Mouse (Mus musculus): ENCODE results near the gene Vmn2r82. TPM values are rescaled to one million over a fixed set of nuclear protein-coding genes. Genes with fewer than 3 reads are reported as not detected.
"Not testable (repeated sequence)": the region's sequence is repeated elsewhere in the genome, so short reads cannot be mapped to it uniquely, and the experiment has no call there.

The Vmn2r82 gene
- total RNA-seq (2021), result not detected
- long read RNA-seq, experiment 1, result 0 reads
- long read RNA-seq, experiment 2, result 0 reads

DNA sequence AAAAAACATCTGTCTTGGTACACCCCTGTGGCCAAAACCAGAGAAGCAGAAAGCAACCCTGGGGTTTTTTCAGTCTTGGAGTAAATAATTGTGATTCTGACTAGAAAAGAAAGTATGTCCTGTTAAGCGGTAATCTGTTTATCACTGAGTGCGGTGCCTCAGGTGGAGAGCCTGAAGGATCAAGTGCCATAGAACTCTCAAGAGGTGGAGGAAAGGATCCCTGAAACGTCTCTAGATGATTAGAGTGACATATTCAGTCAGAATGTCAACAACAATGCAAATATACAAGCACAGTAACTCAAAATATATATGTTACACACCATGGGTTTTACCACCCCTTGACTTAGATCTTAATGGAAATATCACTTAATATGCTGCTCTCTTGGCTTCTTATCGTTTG is at the start of gene Vmn2r82:
TSS of gene Vmn2r82 (plus strand) at position 301 of the 400 bp plus-strand sequence.
- not testable (repeated sequence) for DNase-seq (ENCODE audit: low spot score in 2 of 2)

DNA sequence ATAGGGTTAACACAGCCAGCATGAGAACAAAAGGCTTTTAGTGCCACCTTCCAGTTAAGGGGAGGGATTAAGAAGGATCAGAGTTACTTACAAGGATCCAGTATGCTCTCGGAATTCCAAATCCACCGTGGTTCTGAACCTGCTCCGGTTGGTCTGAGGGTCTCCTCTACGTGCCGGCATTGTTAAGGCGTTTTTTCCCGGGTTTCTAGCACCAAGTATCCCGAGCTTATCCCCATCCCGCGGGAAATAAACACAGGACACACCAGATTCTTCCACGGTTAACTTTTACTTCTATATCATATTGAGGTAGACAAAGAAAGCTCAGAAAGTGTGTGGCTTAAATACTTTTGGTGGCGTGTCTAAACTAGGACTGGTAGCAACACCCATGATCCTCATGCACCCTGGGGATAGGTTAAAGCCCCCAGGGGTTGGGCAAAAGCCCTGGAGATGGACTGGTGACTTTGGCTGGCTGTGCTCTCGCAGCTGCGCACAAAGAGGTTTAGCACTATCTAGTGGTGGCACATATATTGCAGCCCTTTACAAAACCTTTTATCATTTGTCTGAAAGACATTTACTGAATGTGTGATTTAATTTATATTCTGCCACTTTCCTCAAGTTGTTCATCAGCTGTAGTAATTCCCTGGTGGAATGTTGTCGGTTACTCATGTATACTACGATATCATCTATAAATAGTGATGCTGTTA is 34.1 kb upstream of the Vmn2r82 start:
- not testable (repeated sequence) for DNase-seq (ENCODE audit: low spot score in 2 of 2)

DNA sequence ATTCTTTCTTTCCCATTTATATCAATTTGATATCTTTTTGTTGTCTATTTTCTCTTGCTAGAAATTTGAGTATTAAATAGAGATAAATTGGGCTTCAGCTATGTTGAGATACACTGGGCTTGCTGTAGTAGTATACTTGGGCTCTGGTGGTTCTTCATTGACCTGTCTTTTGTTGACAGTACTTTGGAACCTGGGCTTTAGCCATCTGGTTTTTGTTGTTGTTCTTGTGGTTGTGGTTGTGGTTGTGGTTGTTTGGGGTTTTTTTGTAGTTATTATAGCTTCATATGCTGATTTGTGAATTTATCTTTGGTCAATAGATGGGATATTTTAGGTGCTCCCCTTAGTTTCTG is 33.6 kb upstream of the Vmn2r82 start:
- no peak for DNase-seq (ENCODE audit: low spot score in 2 of 2)

DNA sequence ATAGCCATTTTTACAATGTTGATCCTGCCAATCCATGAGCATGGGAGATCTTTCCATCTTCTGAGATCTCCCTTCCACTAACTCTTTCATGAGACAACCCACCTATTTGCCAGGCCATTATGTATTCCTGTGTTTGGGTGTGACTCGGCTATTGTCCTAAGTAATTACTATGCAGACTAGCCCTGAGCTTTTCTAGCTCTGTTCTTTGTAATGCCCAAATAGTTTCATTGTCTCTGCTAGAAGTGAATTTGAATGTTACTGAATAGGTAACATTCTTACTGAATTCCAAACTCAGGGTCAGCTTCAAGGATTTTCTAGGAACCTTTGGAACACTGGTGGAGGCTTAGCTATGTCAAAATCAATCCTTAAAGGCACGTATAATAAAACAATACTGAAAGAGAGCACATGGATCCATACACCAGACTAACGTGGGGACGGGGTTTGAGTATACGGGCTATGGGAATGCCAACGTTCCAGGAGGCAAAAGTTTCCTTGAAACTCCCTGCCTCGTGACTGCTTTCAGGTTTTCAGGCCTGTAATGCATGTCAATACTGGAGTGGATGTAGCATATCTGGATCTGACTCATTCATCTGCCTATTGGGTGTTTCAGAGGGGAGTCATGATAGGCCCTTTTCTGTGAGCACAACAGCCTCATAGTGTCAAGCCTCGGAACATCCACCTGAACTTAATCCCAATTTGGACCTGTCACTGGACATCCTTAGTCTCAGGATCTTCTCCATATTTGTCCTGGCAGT is 43.8 kb downstream of the Vmn2r82 start:
- DNase-seq (ENCODE audit: low spot score in 2 of 2), result not testable (repeated sequence)

DNA sequence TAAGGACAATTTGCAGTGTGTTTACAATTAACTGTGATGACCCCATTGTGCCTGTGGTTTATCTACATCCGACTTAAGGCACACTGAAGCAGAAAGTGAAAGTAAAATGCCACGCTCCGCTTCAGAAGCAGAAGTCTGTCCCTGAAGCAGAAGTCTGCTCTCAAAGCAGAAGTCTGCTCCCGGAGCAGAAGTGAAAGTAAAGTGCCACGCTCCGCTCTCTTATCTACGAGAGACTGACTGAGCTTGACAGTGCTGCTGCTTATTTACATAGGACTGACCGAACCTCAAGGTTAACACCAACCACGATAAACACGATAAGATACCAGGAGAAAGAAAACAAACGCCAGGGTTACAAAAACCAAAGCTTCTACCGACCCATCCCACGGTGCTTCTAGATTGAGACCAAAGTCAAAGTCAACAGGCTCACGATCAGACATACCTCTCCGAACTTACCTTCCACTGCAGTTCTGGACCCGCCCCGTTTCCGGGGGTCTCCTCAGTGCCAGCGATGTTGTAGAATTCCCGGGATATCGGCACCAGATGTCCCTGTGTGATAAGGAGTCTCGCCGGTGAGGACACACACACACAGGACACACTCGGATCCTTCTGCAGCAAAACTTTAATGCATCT is 60.9 kb downstream of the Vmn2r82 start:
- no peak for DNase-seq (ENCODE audit: low spot score in 2 of 2)

DNA sequence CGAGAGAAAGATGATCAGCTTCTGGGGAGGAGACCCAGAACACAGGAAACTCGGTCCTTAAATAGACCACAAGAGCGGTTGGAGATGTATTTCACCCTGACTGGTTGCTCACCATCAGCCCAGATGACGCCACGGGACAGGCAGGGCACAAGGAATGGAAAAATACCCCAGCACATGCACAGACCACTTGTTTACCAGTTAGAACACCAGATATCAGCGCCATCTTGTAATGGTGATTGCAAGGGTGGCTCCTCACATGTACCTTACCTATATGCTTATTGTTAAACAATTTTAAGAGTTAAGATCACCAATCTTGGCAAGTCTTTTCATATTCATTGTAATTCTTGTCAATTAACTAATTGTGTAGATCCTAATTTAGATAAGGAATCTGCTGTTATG is 61.5 kb downstream of the Vmn2r82 start:
- not testable (repeated sequence) for DNase-seq (ENCODE audit: low spot score in 2 of 2)

DNA sequence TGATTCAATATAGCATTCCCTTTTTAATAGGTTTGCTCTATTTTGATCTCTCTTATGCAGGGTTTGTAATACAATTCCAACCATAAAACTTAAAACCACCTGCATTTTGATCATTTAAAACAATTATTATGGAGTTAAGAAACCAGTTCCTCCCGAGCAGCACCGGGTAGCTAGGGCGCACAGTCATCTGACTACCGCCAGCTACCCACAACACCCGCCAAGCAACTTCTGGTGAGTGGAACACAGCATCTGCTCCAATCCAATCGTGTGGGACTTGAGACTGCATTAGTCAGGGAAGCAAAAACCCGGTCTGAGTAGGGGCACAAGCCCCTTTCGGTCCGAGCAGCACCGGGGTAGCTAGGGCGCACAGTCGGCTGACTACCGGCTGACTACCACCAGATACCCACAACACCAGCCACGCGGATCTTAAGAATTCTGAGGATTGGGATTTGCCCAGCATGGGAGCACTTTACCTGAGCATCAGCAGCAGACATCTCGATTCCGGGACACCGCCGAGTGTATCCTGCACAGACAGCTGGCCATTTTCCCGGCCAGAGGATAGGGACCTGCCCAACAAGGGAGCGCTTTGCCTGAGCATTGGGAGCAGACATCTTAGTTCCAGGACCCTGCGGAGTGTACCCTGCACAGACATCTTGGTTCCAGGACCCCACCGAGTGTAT is 79.0 kb downstream of the Vmn2r82 start:
- not testable (repeated sequence) for DNase-seq (ENCODE audit: low spot score in 2 of 2)

Other genes starting within 250 kb of the Vmn2r82 start
- not detected for gene Vmn2r80, start 207.8 kb upstream of the Vmn2r82 start, total RNA-seq (2021)
- not detected for gene Vmn2r81, start 108.8 kb upstream of the Vmn2r82 start, total RNA-seq (2021)
- gene Vmn2r83, start 112.2 kb downstream of the Vmn2r82 start, total RNA-seq (2021), result not detected
- 1 to 10 TPM; 3.5 to 4.3 TPM for gene Plpp2, start 177.3 kb downstream of the Vmn2r82 start, total RNA-seq (2021)
- 10 to 100 TPM; 51.4 to 51.9 TPM for gene Mier2, start 198.7 kb downstream of the Vmn2r82 start, total RNA-seq (2021)
- gene Theg, start 230.8 kb downstream of the Vmn2r82 start, total RNA-seq (2021), result 1 to 10 TPM in 1 of 2 experiments, under 1 TPM in 1; 0.37 to 1.7 TPM